Mouse (Mus musculus) MEL (cell line): ENCODE results near the gene Zfp747. TPM values are rescaled to one million over a fixed set of nuclear protein-coding genes. Genes with fewer than 3 reads are reported as not detected.
"Not testable (repeated sequence)": the region's sequence is repeated elsewhere in the genome, so short reads cannot be mapped to it uniquely, and the experiment has no call there.

ENCODE experiments used
- DNase-seq: peaks from one replicate; pipeline ENCODE4 v3.0.0; 2011; ENCODE audit warnings: low read depth, low spot score
- H3K27ac ChIP-seq: 2 replicates; pipeline ENCODE4 v1.5.1; 2012; ENCODE audit warnings: low read depth, mild to moderate bottlenecking, control low read depth, low read length, moderate library complexity; ENCODE audit not compliant: control insufficient read depth
- H3K27me3 ChIP-seq, 2 experiments: fragments of 150-350 bp in 1 of 2; sonication (generic) in 1 of 2; 2 replicates each; pipeline ENCODE4 v1.6.1; 2012; ENCODE audit warnings: low read length in 2 of 2, mild to moderate bottlenecking in 2 of 2, improper control_type of control experiment in 1 of 2, moderate library complexity in 1 of 2; ENCODE audit not compliant: insufficient read depth in 2 of 2, control insufficient read depth in 1 of 2
- H3K36me3 ChIP-seq, 2 experiments: 2 replicates each; pipeline ENCODE4 v1.6.1; 2012 to 2014; ENCODE audit warnings: low read length in 2 of 2, improper control_type of control experiment in 1 of 2, inconsistent platforms in 1 of 2, mild to moderate bottlenecking in 1 of 2; ENCODE audit not compliant: insufficient read depth in 2 of 2, control insufficient read depth in 1 of 2
- H3K4me1 ChIP-seq, 2 experiments: fragments of 150-350 bp in 1 of 2; sonication (generic) in 1 of 2; 2 replicates each; pipeline ENCODE4 v1.6.1; 2012; ENCODE audit warnings: low read length in 2 of 2, improper control_type of control experiment in 1 of 2, mild to moderate bottlenecking in 1 of 2; ENCODE audit not compliant: insufficient read depth in 2 of 2, control insufficient read depth in 1 of 2
- H3K4me3 ChIP-seq, 2 experiments: fragments of 150-350 bp in 1 of 2; sonication (generic) in 1 of 2; 2 replicates each; pipeline ENCODE4 v1.5.1; 2012; ENCODE audit warnings: low read depth in 2 of 2, low read length in 2 of 2, mild to moderate bottlenecking in 2 of 2, moderate library complexity in 2 of 2, control low read depth in 1 of 2, improper control_type of control experiment in 1 of 2; ENCODE audit not compliant: control insufficient read depth in 1 of 2, insufficient read depth in 1 of 2
- H3K79me2 ChIP-seq: 2 replicates; pipeline ENCODE4 v1.6.1; 2012; ENCODE audit warnings: mild to moderate bottlenecking, low read length, moderate library complexity; ENCODE audit not compliant: control insufficient read depth, poor library complexity, insufficient read depth
- H3K9ac ChIP-seq: 2 replicates; pipeline ENCODE4 v1.6.1; 2012; ENCODE audit warnings: low read depth, mild to moderate bottlenecking, control low read depth, low read length, moderate library complexity; ENCODE audit not compliant: control insufficient read depth, poor library complexity, severe bottlenecking
- H3K9me3 ChIP-seq: fragments of 150-350 bp; sonication (generic); replicated peaks from 2 replicates; pipeline ENCODE4 v1.6.1; 2012; ENCODE audit warnings: mild to moderate bottlenecking, low read length, improper control_type of control experiment, moderate library complexity; ENCODE audit not compliant: insufficient read depth
- BHLHE40 ChIP-seq: IDR thresholded peaks from 2 replicates; pipeline ENCODE4 v1.6.1; 2012; ENCODE audit warnings: low read depth, mild to moderate bottlenecking, inconsistent platforms, low read length, improper control_type of control experiment, borderline replicate concordance
- CHD1 ChIP-seq: IDR thresholded peaks from 2 replicates; pipeline ENCODE4 v1.6.1; 2012; ENCODE audit warnings: low read depth, mild to moderate bottlenecking, inconsistent platforms, low read length, improper control_type of control experiment
- CHD2 ChIP-seq: IDR thresholded peaks from 2 replicates; pipeline ENCODE4 v1.6.1; 2011; ENCODE audit warnings: low read length, improper control_type of control experiment
- CTCF ChIP-seq, 3 experiments: IDR thresholded peaks in 2 of 3; conservative IDR thresholded peaks in 1 of 3; 2 replicates each; pipeline ENCODE4 v1.5.1; 2011 to 2012; ENCODE audit warnings: low read length in 3 of 3, low read depth in 2 of 3, mild to moderate bottlenecking in 2 of 3, improper control_type of control experiment in 1 of 3, inconsistent platforms in 1 of 3, mixed read lengths in 1 of 3, moderate library complexity in 1 of 3; ENCODE audit not compliant: control insufficient read depth in 1 of 3, insufficient read depth in 1 of 3, poor library complexity in 1 of 3, severe bottlenecking in 1 of 3
- ELF1 ChIP-seq: IDR thresholded peaks from 2 replicates; pipeline ENCODE4 v1.6.1; 2014; ENCODE audit warnings: low read depth, mild to moderate bottlenecking, inconsistent platforms, low read length, improper control_type of control experiment, moderate library complexity
- HCFC1 ChIP-seq: IDR thresholded peaks from 2 replicates; pipeline ENCODE4 v1.6.1; 2012; ENCODE audit warnings: low read depth, mild to moderate bottlenecking, inconsistent platforms, low read length, improper control_type of control experiment, moderate library complexity
- JUND ChIP-seq: IDR thresholded peaks from 2 replicates; pipeline ENCODE4 v1.6.1; 2011; ENCODE audit warnings: low read depth, mild to moderate bottlenecking, improper control_type of control experiment, low read length
- KAT2A ChIP-seq: conservative IDR thresholded peaks from 2 replicates; pipeline ENCODE4 v1.6.1; 2012; ENCODE audit warnings: low read depth, low read length, improper control_type of control experiment, inconsistent platforms
- MAFK ChIP-seq: IDR thresholded peaks from 2 replicates; pipeline ENCODE4 v1.6.1; 2011; ENCODE audit warnings: low read depth, mild to moderate bottlenecking, low read length, improper control_type of control experiment, borderline replicate concordance
- MAZ ChIP-seq: IDR thresholded peaks from 2 replicates; pipeline ENCODE4 v1.6.1; 2012; ENCODE audit warnings: low read depth, mild to moderate bottlenecking, inconsistent platforms, low read length, improper control_type of control experiment
- MEF2A ChIP-seq: IDR thresholded peaks from 2 replicates; pipeline ENCODE4 v1.6.1; 2014; ENCODE audit warnings: low read depth, mild to moderate bottlenecking, inconsistent platforms, low read length, improper control_type of control experiment; ENCODE audit not compliant: poor library complexity, insufficient replicate concordance, severe bottlenecking; ENCODE audit errors: extremely low read depth
- MXI1 ChIP-seq: IDR thresholded peaks from 2 replicates; pipeline ENCODE4 v1.6.1; 2011; ENCODE audit warnings: mild to moderate bottlenecking, low read depth, low read length, improper control_type of control experiment
- MYC ChIP-seq: IDR thresholded peaks from 2 replicates; pipeline ENCODE4 v1.6.1; 2011; ENCODE audit warnings: low read depth, mild to moderate bottlenecking, low read length, improper control_type of control experiment, moderate library complexity
- NELFE ChIP-seq: IDR thresholded peaks from 2 replicates; pipeline ENCODE4 v1.6.1; 2011; ENCODE audit warnings: low read depth, low read length, improper control_type of control experiment
- NRF1 ChIP-seq: IDR thresholded peaks from 2 replicates; pipeline ENCODE4 v1.6.1; 2014; ENCODE audit warnings: low read depth, mild to moderate bottlenecking, inconsistent platforms, low read length, improper control_type of control experiment, moderate library complexity; ENCODE audit not compliant: poor library complexity, insufficient read depth, severe bottlenecking
- POLR2A ChIP-seq, 2 experiments: IDR thresholded peaks; 2 replicates each; pipeline ENCODE4 v1.6.1; 2011 to 2012; ENCODE audit warnings: low read length in 2 of 2, mild to moderate bottlenecking in 2 of 2, control low read depth in 1 of 2, improper control_type of control experiment in 1 of 2, low read depth in 1 of 2, moderate library complexity in 1 of 2; ENCODE audit not compliant: control insufficient read depth in 1 of 2, insufficient read depth in 1 of 2, poor library complexity in 1 of 2
- POLR2AphosphoS2 ChIP-seq: IDR thresholded peaks from 2 replicates; pipeline ENCODE4 v1.6.1; 2011; ENCODE audit warnings: low read length, improper control_type of control experiment
- POLR2AphosphoS5 ChIP-seq: IDR thresholded peaks from 2 replicates; pipeline ENCODE4 v1.6.1; 2012; ENCODE audit warnings: low read depth, borderline replicate concordance, mild to moderate bottlenecking, inconsistent platforms, low read length, moderate library complexity, mixed read lengths
- RAD21 ChIP-seq: IDR thresholded peaks from 2 replicates; pipeline ENCODE4 v1.6.1; 2011; ENCODE audit warnings: mild to moderate bottlenecking, low read depth, low read length, improper control_type of control experiment
- SIN3A ChIP-seq: IDR thresholded peaks from 2 replicates; pipeline ENCODE4 v1.6.1; 2012; ENCODE audit warnings: low read length, improper control_type of control experiment, inconsistent platforms
- SMC3 ChIP-seq: IDR thresholded peaks from 2 replicates; pipeline ENCODE4 v1.6.1; 2011; ENCODE audit warnings: low read depth, low read length, improper control_type of control experiment
- ZC3H11A ChIP-seq: IDR thresholded peaks from 2 replicates; pipeline ENCODE4 v1.6.1; 2012; ENCODE audit warnings: low read depth, mild to moderate bottlenecking, inconsistent platforms, low read length, improper control_type of control experiment
- ZMIZ1 ChIP-seq: IDR thresholded peaks from 2 replicates; pipeline ENCODE4 v1.6.1; 2012; ENCODE audit warnings: low read depth, mild to moderate bottlenecking, inconsistent platforms, low read length, improper control_type of control experiment, moderate library complexity
- polyA plus RNA-seq, 2 experiments: library from polyadenylated mRNA; stranded (reverse) in 1 of 2; unstranded in 1 of 2; fragments of >175 nt in 1 of 2; fragments of >200 nt in 1 of 2; gene quantifications; 2 replicates each; pipeline versions ENCODE4 v1.2.1 to v1.2.4; 2012; ENCODE audit warnings: low replicate concordance in 2 of 2, low read depth in 1 of 2; ENCODE audit not compliant: insufficient read length in 2 of 2, insufficient read depth in 1 of 2, missing spikeins in 1 of 2
- total RNA-seq: library from RNA; depleted of rRNA; stranded (reverse); fragments of 300-350 nt; gene quantifications from 2 replicates; pipeline ENCODE4 v1.2.3, GENCODE M21; 2012

The Zfp747 gene
- total and polyA plus RNA-seq, 3 experiments, result 6.2 to 7.5 TPM; not detected in 1

DNA sequence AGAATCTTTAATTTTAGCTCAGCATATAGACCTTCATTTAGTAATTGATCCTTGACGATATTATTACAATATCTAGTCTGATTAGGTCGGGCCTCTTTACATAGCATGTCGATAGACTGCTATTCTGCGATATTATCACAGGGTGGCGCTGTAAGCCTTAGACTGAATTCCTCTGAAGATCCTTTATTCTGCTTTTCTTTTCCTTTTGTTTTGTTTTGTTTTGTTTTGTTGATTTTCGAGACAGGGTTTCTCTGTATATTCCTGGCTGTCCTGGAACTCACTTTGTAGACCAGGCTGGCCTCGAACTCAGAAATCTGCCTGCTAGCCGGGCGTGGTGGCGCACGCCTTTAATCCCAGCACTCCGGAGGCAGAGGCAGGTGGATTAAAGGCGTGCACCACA, 13.4 kb downstream of the Zfp747 start:
- not testable (repeated sequence) for H3K27ac ChIP-seq, H3K9me3 ChIP-seq, H3K4me1 ChIP-seq, H3K36me3 ChIP-seq, H3K27me3 ChIP-seq, H3K79me2 ChIP-seq
- peak overlapping the region; percentile 67 for H3K9ac ChIP-seq
- DNase-seq, result peak; percentile 83
- TF ChIP-seq MYC (0 out of 2 replicates have a peak, but pooled peaks have one; percentile 27), RAD21 (peak; percentile 94), SIN3A (peak; percentile 84), MXI1 (peak; percentile 44; the same call in 1 of the 2 replicates), CTCF (IDR thresholded peaks at IDR 0.05 in 2 of 3, conservative IDR thresholded peaks at IDR 0.05 in 1 of 3; ENCODE audit: control insufficient read depth in 1 of 3, insufficient read depth in 1 of 3, low read depth in 2 of 3, low read length in 3 of 3, poor library complexity in 1 of 3, severe bottlenecking in 1 of 3) (peak; percentile 31 to 91 (median 75)), ZC3H11A (peak; percentile 94), SMC3 (peak; percentile 85), HCFC1 (0 out of 2 replicates have a peak, but pooled peaks have one; percentile 55)
- peak overlapping the region; percentile 30 to 60 for H3K4me3 ChIP-seq

DNA sequence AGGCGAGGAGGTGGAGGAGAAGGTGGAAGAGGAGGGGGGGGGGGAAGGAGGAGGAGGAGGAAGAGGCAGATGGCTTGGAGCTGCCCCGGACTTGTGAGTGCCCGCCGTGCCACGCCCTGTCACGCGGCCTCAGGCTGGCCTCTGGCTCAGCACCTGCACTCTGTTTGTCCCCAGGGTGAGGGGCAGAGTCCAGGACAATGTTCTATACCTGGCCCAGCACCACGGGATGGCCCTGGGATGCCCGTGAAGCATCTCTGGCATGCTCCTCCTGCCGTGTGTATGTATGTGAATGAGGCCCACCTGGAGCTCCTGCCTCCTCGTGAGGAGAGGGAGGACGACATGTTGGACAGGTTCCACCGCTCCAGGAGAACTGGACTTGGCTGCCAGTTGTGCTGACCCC, 14.4 kb downstream of the Zfp747 start:
- H3K4me3 ChIP-seq, result peak overlapping the region in 1 of 2 experiments; percentile 23; a peak in 1 of 4 replicates
- peaks cover 0 to 1% of the 10 kb centered on the region in 2 experiments; a peak in 1 of 4 replicates for H3K27me3 ChIP-seq
- H3K27ac ChIP-seq, result no peak overlapping the region
- H3K79me2 ChIP-seq, result no peaks in the 10 kb centered on the region
- DNase-seq, result no peak
- H3K36me3 ChIP-seq, result peaks cover 0 to 3% of the 10 kb centered on the region in 2 experiments; a peak in 1 of 4 replicates
- TF ChIP-seq KAT2A (no peak), HCFC1 (no peak), CHD2 (no peak), POLR2AphosphoS5 (no peak), ZMIZ1 (no peak), CHD1 (no peak), ZC3H11A (no peak), MAZ (no peak), MEF2A (no peak)
- H3K9ac ChIP-seq, result peak overlapping the region; percentile 19; the same call in 1 of the 2 replicates
- no peaks in the 10 kb centered on the region for H3K9me3 ChIP-seq
- H3K4me1 ChIP-seq, result 0 out of 4 replicates have a peak, but pooled peaks cover 4% of the 10 kb centered on the region in 2 experiments

DNA sequence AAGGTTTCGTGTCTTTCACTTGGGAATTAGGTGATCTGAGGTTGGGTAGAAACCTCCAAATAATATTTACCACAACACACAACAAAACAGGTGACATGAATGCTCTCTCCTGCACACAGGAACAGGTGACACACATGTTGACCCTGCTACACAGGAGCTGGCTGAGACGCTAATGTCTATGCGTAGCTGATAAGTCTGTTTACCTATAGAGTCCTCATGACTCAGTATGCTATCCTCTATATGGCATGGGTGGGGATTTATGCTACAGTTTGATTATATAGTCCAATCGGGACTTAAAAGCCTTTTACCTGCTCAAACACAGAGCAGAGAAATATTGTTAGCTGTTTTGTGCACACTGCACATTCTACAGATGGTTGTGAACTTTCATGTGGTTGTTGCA, 15.6 kb downstream of the Zfp747 start:
- TF ChIP-seq POLR2AphosphoS2 (no peak), BHLHE40 (no peak), ELF1 (no peak), SMC3 (no peak), RAD21 (no peak), NRF1 (no peak), JUND (no peak), HCFC1 (no peak), POLR2A (IDR thresholded peaks at IDR 0.05; ENCODE audit: control insufficient read depth in 1 of 2, insufficient read depth in 1 of 2, low read depth in 1 of 2, low read length in 2 of 2, poor library complexity in 1 of 2) (no peak), NELFE (no peak), MAFK (no peak)
- TF ChIP-seq, all 39 proteins: peak for 0
- H3K4me3 ChIP-seq, result no peak overlapping the region
- H3K27me3 ChIP-seq, result peaks cover 0 to 1% of the 10 kb centered on the region in 2 experiments; a peak in 1 of 4 replicates
- H3K27ac ChIP-seq, result no peak overlapping the region
- H3K9ac ChIP-seq, result no peak overlapping the region
- no peaks in the 10 kb centered on the region for H3K9me3 ChIP-seq
- DNase-seq, result no peak
- no peaks in the 10 kb centered on the region for H3K79me2 ChIP-seq
- 0 out of 4 replicates have a peak, but pooled peaks cover 0 to 2% of the 10 kb centered on the region in 2 experiments for H3K4me1 ChIP-seq
- H3K36me3 ChIP-seq, result peaks cover 0 to 3% of the 10 kb centered on the region in 2 experiments; a peak in 1 of 4 replicates
